Mouse (Mus musculus) stomach, postnatal 0 days (tissue): Measurements from ENCODE around the gene Plekhh1. TPM values are rescaled to one million over a fixed set of nuclear protein-coding genes. Genes with fewer than 3 reads are reported as not detected.

Source experiments
- ATAC-seq: fragments of 200-750 bp; cut with Nextera tagmentation; 2 replicates; pipeline ENCODE4 v1.8.0; 2017; ENCODE audit not compliant: low FRiP score, low TSS enrichment
- DNase-seq: peaks from one replicate; pipeline ENCODE4 v3.0.0-alpha.2; 2016; ENCODE audit warnings: low spot score
- H3K27ac ChIP-seq: fragments of 300-500 bp; sonication (generic); replicated peaks from 2 replicates; pipeline ENCODE4 v1.5.1; 2014; ENCODE audit warnings: mild to moderate bottlenecking, control low read depth
- H3K27me3 ChIP-seq: fragments of 300-500 bp; sonication (generic); 2 replicates; pipeline ENCODE4 v1.6.1; 2014; ENCODE audit warnings: low read length; ENCODE audit not compliant: control insufficient read depth, insufficient read depth
- H3K36me3 ChIP-seq: fragments of 300-500 bp; sonication (generic); 2 replicates; pipeline ENCODE4 v1.6.1; 2014; ENCODE audit warnings: low read length, mixed read lengths; ENCODE audit not compliant: control insufficient read depth, insufficient read depth
- H3K4me1 ChIP-seq: fragments of 300-500 bp; sonication (generic); replicated peaks from 2 replicates; pipeline ENCODE4 v1.6.1; 2014; ENCODE audit warnings: antibody characterized with exemption; ENCODE audit not compliant: control insufficient read depth, insufficient read depth
- H3K4me2 ChIP-seq: fragments of 300-500 bp; sonication (generic); replicated peaks from 2 replicates; pipeline ENCODE4 v1.6.1; 2014; ENCODE audit warnings: low read depth, mild to moderate bottlenecking, control low read depth, moderate library complexity
- H3K4me3 ChIP-seq: fragments of 300-500 bp; sonication (generic); 2 replicates; pipeline ENCODE4 v1.5.1; 2014; ENCODE audit warnings: low read depth, low read length, control low read depth
- H3K9ac ChIP-seq: fragments of 300-500 bp; sonication (generic); 2 replicates; pipeline ENCODE4 v1.6.1; 2014; ENCODE audit warnings: mild to moderate bottlenecking, low read length, control low read depth, mixed read lengths
- H3K9me3 ChIP-seq: fragments of 300-500 bp; sonication (generic); 2 replicates; pipeline ENCODE4 v1.6.1; 2016; ENCODE audit warnings: low read length; ENCODE audit not compliant: control insufficient read depth
- CTCF ChIP-seq: IDR thresholded peaks from 2 replicates; pipeline ENCODE4 v1.5.1; 2016; ENCODE audit warnings: antibody characterized with exemption, low read depth, mild to moderate bottlenecking, moderate library complexity
- EP300 ChIP-seq: optimal IDR thresholded peaks from 2 replicates; pipeline ENCODE3; 2016; ENCODE audit warnings: antibody characterized with exemption
- WGBS: fragments of 180-500 bp; shearing (Covaris S2); extraction: QIAGEN DNeasy Blood & Tissue Kit; methylation state at CpG from one replicate; pipeline ENCODE4 v1.1.7; 2014; 5-methylcytosine and 5-hydroxymethylcytosine counted together
- polyA plus RNA-seq: library from polyadenylated mRNA; unstranded; fragments of >200 nt; fragmentation: Nextera tagmentation; extraction: Ambion mirVana; gene quantifications from 2 replicates; pipeline ENCODE4 v1.2.1, GENCODE M21; 2015

Gene Plekhh1
- polyA plus RNA-seq, 1 experiment from 2014 or later, result 6.1 TPM

GRCm38 (mm10) chr12:79060134-79060533, 31.2 kb downstream of the Plekhh1 start:
- H3K9ac ChIP-seq, result no peak overlapping the region
- peak; percentile 64 for ATAC-seq

GRCm38 (mm10) chr12:79060766-79061652, 32.0 kb downstream of the Plekhh1 start:
- Histone ChIP-seq H3K9ac (0 out of 2 replicates have a peak overlapping the region, but pooled peaks have one; percentile 8), H3K9me3 (no peaks in the 10 kb centered on the region), H3K4me3 (no peak overlapping the region), H3K36me3 (no peaks in the 10 kb centered on the region; the same call in 1 of the 2 replicates), H3K27ac (peak overlapping the region; percentile 20), H3K4me1 (no peaks in the 10 kb centered on the region), H3K4me2 (no peak overlapping the region), H3K27me3 (no peaks in the 10 kb centered on the region)
- TF ChIP-seq CTCF, result no peak
- no peak for TF ChIP-seq EP300
- no peak for DNase-seq
- peak; percentile 46; the same call in 1 of the 2 replicates for ATAC-seq
- 49% methylated on average over 7 of the region's 7 CpGs for WGBS

More at GRCm38 (mm10) chr12:79060134-79060533, 31.2 kb downstream of the Plekhh1 start:
- 70% methylated on average over 9 of the region's 9 CpGs for WGBS
- no peak for DNase-seq
- TF ChIP-seq CTCF, result no peak
- TF ChIP-seq EP300, result no peak
- H3K4me2 ChIP-seq, result no peak overlapping the region
- H3K4me1 ChIP-seq, result no peaks in the 10 kb centered on the region
- H3K36me3 ChIP-seq, result no peaks in the 10 kb centered on the region
- H3K27me3 ChIP-seq, result no peaks in the 10 kb centered on the region
- H3K27ac ChIP-seq, result peak overlapping the region; percentile 20; the same call in 1 of the 2 replicates
- no peak overlapping the region for H3K4me3 ChIP-seq
- no peaks in the 10 kb centered on the region for H3K9me3 ChIP-seq

GRCm38 (mm10) chr12:79064451-79064850, 35.5 kb downstream of the Plekhh1 start:
- WGBS, result 89% methylated on average over 13 of the region's 13 CpGs
- DNase-seq, result no peak
- no peaks in the 10 kb centered on the region; the same call in 1 of the 2 replicates for H3K36me3 ChIP-seq

GRCm38 (mm10) chr12:79066431-79066830, 37.5 kb downstream of the Plekhh1 start:
- Histone ChIP-seq H3K4me2 (no peak overlapping the region), H3K4me1 (no peaks in the 10 kb centered on the region), H3K27me3 (no peaks in the 10 kb centered on the region), H3K9ac (no peak overlapping the region), H3K9me3 (no peaks in the 10 kb centered on the region), H3K27ac (no peak overlapping the region), H3K4me3 (no peak overlapping the region), H3K36me3 (peaks cover 3% of the 10 kb centered on the region; the same call in 1 of the 2 replicates)
- 79% methylated on average over 9 of the region's 9 CpGs for WGBS
- DNase-seq (no peak), ATAC-seq (no peak)
- TF ChIP-seq CTCF (no peak), EP300 (no peak)

More at GRCm38 (mm10) chr12:79064451-79064850, 35.5 kb downstream of the Plekhh1 start:
- H3K9me3 ChIP-seq, result no peaks in the 10 kb centered on the region
- ATAC-seq, result no peak
- no peak overlapping the region for H3K9ac ChIP-seq
- H3K4me3 ChIP-seq, result no peak overlapping the region
- no peaks in the 10 kb centered on the region for H3K4me1 ChIP-seq
- TF ChIP-seq CTCF (no peak), EP300 (no peak)
- H3K27me3 ChIP-seq, result no peaks in the 10 kb centered on the region
- H3K27ac ChIP-seq, result no peak overlapping the region
- no peak overlapping the region for H3K4me2 ChIP-seq

GRCm38 (mm10) chr12:79067526-79067925, 38.6 kb downstream of the Plekhh1 start:
- Histone ChIP-seq H3K9ac (no peak overlapping the region), H3K36me3 (peaks cover 3% of the 10 kb centered on the region; the same call in 1 of the 2 replicates), H3K27ac (no peak overlapping the region), H3K4me1 (no peaks in the 10 kb centered on the region), H3K4me2 (no peak overlapping the region), H3K9me3 (no peaks in the 10 kb centered on the region), H3K27me3 (no peaks in the 10 kb centered on the region), H3K4me3 (no peak overlapping the region)
- no peak for ATAC-seq
- no peak for TF ChIP-seq CTCF
- 84% methylated on average over 5 of the region's 5 CpGs for WGBS
- no peak for DNase-seq

GRCm38 (mm10) chr12:79068306-79068705, 39.3 kb downstream of the Plekhh1 start:
- no peak overlapping the region for H3K27ac ChIP-seq
- TF ChIP-seq EP300, result no peak
- TF ChIP-seq CTCF, result no peak
- peaks cover 3% of the 10 kb centered on the region; the same call in 1 of the 2 replicates for H3K36me3 ChIP-seq
- 86% methylated on average over 11 of the region's 11 CpGs for WGBS
- ATAC-seq (no peak), DNase-seq (no peak)
- H3K4me3 ChIP-seq, result no peak overlapping the region
- no peak overlapping the region for H3K4me2 ChIP-seq
- H3K27me3 ChIP-seq, result no peaks in the 10 kb centered on the region
- no peaks in the 10 kb centered on the region for H3K9me3 ChIP-seq
- H3K4me1 ChIP-seq, result no peaks in the 10 kb centered on the region
- no peak overlapping the region for H3K9ac ChIP-seq
